Mouse (Mus musculus) heart, postnatal 25 days (tissue): ENCODE data around the gene Asic2. TPM values are rescaled to one million over a fixed set of nuclear protein-coding genes. Genes with fewer than 3 reads are reported as not detected.
"Not testable (repeated sequence)": the region's sequence is repeated elsewhere in the genome, so short reads cannot be mapped to it uniquely, and the experiment has no call there.

Source experiments
- DNase-seq: peaks from one replicate; pipeline ENCODE4 v3.0.0; 2022; ENCODE audit warnings: low spot score
- intact Hi-C: fragments of 180-260 bp; cut with DNase I; formaldehyde crosslinking; loops from one replicate; pipeline ENCODE4 v1.15.1; 2025
- total RNA-seq, 2 experiments: library from RNA; stranded (reverse); gene quantifications; 2 replicates each; pipeline ENCODE4 v1.2.3; 2021

The Asic2 gene
- total RNA-seq, 2 experiments from 2014 or later = not detected

DNA sequence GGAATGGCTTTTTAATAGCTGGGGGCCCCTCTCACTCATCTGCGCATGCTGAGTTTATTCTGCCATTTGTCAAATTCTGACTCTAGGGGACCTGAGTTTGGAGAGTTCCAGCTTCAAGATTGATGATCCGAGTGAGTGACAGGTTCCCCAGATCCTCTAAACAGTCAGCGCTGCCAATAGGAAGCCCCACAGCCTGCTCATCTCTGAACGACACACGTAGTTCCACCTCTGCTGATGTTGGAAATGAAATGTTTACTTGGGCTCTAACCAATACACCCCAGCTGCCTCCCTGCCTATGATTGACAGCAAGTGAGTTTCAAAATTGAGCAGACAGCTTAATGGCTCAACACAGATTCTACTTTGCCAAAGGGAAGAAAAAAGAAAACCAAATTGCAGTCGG, 685.1 kb downstream of the Asic2 start:
- intact Hi-C loops = no loop called here
- DNase-seq = no peak

GRCm38 (mm10) chr11:81280070-81280469, 688.2 kb downstream of the Asic2 start:
- intact Hi-C loops = no loop called here
- DNase-seq = no peak

DNA sequence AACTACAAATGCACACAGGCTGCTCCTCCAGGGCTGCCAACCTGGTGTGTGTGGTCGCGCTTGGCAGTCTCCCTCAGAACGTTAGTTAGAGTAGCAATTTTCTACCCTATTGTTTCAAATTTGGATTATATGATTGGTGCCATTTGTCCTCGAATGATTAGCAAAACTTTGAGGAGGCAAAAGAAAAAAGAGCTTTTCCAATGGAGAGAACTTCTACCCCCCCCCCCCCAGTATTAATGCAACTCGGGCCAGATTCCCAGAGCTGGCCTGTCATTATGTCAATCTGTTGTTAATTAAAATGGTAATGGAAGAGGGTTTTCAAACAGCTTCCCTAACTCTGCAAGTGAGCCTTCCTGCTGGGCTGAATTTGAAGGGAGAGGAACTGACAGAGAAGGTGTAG, 690.9 kb downstream of the Asic2 start:
- intact Hi-C loops = no loop called here
- DNase-seq = no peak

DNA sequence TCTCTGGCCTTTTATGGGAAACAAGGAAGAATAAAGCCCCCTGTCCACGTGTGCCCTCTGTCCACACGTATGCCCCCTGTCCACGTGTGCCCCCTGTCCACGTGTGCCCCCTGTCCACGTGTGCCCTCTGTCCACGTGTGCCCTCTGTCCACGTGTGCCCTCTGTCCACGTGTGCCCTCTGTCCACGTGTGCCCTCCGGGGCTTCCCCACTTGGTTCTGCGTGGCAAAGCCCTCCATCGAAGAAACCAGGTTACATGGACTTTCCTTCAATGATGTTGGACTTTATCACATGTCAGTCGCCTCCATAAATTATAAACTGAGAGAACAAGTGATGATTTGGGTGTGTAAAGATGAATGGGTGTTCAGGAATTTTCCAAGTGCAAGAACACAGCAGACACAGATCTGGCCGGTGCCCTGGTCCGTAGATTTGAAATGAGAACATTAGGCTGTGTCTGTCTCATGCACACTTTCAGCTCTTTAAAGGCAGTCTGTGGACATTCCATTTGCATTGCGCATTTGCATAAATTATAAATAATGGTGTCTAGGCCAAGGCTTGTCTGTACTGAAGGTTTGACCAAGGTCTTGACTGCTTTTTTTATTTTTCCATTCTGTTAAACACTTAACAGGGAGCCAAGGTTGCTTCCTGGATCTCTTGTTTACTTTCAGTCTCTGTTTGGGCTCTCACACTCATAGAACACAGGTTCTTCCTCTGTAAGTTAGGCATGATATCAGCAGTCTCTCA, 695.4 kb downstream of the Asic2 start:
- DNase-seq = no peak
- intact Hi-C loops = no loop called here

DNA sequence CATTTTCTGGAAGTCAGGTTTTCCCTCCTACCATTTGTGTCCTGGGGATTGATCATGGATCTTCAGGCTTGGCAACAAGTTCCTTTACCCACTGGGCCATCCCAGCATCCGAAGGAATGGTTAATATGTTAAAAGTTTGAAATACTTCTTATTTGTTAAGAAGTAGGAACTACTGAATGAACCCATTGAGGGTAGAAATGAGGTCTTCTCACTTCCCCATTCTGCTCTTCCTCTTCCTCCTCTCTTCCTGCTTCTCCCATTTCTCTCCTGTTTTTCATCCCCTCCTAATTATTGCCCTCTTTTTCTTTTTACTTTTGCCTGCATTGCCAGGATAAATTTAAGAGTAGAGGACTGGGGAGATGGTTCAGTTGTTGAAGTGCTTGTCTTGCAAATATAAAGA, 696.8 kb downstream of the Asic2 start:
- intact Hi-C loops = no loop called here
- DNase-seq = no peak

DNA sequence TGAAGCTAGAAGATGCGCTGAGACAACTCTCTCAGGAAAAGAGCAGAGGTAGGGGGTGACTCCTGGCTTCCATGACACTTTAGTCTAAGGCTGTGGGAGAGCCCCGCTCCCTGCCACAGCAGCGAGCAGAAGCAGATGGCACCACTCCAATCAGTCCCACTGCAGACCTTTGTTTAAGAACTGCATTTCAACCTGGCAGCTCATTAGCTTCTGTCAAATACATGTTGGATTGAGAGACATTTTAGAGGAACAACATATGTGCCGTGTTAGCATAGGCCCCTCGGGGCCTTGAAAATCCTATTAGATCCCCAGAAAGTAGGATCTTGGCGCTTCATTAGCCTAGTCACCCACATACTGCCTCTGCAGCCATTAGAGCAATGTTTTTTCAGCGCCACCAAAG, 697.7 kb downstream of the Asic2 start:
- intact Hi-C loops = no loop called here
- no peak for DNase-seq

DNA sequence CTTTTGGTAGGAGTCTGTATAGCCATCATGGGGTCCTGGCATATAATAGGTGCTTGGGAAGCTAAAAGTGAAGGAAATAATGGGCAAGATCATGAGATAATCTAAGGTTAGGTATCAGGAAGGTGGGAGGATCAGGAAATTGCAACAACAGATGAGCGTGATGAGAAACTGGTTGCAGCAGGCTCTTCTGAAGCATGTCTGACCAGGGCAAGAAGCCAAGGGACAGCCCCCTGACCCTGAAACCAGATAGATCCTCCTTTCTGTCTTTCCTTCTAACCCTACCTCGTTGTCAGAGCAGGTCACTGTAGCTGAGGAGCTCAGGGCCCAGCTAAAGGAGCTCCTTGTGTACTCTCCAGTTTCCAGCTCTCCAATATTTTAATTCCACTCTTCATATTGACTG, 704.5 kb downstream of the Asic2 start:
- intact Hi-C loops = no loop called here

GRCm38 (mm10) chr11:81263193-81263592, 705.1 kb downstream of the Asic2 start:
- DNase-seq = no peak
- intact Hi-C loops = no loop called here

More for the DNA sequence above, 704.5 kb downstream of the Asic2 start:
- DNase-seq = no peak

GRCm38 (mm10) chr11:81261259-81261658, 707.0 kb downstream of the Asic2 start:
- DNase-seq = no peak
- intact Hi-C loops = no loop called here

- DNase-seq, intact Hi-C loops: not testable (repeated sequence)
These were observed 727.1 kb downstream of the Asic2 start for GRCm38 (mm10) chr11:81241183-81241582.

DNA sequence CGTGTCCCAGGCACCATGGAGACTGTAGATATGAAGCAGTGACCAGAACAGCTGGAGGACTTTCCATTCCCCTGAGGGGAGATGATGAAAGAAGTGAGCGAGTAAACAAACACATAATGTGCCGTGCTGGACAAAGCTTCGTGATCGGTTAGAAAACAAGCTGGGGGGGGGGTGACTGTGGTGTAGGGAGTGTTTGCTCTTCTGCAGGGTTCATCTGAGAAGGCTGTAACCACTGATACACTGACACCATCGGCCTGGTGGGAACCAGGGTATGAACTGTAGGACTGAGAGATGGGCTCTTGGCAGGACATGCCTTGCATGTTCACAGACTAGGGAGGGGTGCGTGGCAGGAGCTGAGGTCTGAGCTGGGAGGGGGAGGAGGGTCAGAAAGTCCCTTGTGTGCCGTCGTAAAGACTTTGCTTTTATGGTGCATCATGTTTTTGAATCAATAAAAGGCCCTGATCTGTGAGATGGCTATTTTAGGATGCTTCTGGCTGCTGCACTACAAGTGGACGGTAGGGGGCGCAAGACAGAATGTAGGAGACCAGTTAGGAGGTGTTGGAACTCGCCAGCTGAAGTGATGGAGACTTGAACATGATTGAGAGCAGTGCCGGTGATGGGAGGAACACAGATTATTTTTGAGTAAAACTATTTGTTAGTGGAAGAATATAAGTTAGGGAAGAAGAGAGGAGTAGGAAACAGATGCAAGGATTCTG, 728.1 kb downstream of the Asic2 start:
- DNase-seq = no peak
- intact Hi-C loops = no loop called here

- DNase-seq = no peak
- intact Hi-C loops = no loop called here
These were observed 729.2 kb downstream of the Asic2 start for GRCm38 (mm10) chr11:81239091-81239490.

GRCm38 (mm10) chr11:81236070-81236469, 732.2 kb downstream of the Asic2 start:
- no peak for DNase-seq
- intact Hi-C loops = no loop called here

- no peak for DNase-seq
- intact Hi-C loops = no loop called here
These were observed 744.9 kb downstream of the Asic2 start for GRCm38 (mm10) chr11:81223361-81223760.

GRCm38 (mm10) chr11:81220786-81221185, 747.5 kb downstream of the Asic2 start:
- intact Hi-C loops = no loop called here
- DNase-seq = no peak

- intact Hi-C loops = no loop called here
These were observed 762.8 kb downstream of the Asic2 start for GRCm38 (mm10) chr11:81205471-81205870.

GRCm38 (mm10) chr11:81202578-81202977, 765.7 kb downstream of the Asic2 start:
- DNase-seq = no peak
- intact Hi-C loops = no loop called here

More at GRCm38 (mm10) chr11:81205471-81205870, 762.8 kb downstream of the Asic2 start:
- no peak for DNase-seq

GRCm38 (mm10) chr11:81193856-81194255, 774.4 kb downstream of the Asic2 start:
- intact Hi-C loops = no loop called here
- DNase-seq = no peak

DNA sequence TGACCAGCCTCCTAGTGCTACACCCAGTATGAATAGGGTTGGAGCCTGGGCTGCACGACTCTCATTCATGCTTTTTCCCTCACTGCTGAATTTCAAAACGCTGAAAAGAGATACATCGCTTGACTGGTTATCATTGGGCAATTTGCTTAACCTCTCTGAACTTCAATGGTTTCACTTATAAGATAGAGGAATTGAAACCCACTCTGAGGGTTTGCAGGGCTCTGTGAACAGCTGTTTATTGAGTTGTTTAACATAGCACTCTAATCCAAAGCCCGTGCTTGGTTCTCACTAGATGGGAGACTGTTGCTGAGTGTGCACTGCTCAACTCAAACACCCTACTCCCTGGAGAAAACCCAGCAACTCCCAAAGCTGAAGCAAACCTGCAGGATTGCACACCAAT, 776.1 kb downstream of the Asic2 start:
- DNase-seq = no peak
- intact Hi-C loops = no loop called here

DNA sequence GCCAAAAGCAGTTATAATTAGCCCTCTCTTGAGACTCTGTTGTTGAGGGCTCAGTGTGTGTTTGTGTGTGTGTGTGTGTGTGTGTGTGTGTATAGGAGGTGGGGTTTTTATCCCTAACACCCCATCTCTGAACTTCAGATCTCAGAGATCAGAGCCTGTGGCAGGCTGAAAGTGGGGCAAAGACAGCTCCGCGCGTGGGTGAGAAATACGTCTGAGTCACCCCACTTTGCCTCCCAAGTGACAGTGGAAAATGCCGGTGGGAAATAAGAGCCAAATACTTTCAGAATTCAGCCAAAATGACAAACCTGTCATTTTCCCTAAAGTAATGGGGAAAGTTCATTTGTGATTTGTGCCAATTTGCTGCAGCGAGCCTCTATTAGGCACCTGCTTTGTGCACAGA, 779.2 kb downstream of the Asic2 start:
- DNase-seq = no peak
- intact Hi-C loops = no loop called here

DNA sequence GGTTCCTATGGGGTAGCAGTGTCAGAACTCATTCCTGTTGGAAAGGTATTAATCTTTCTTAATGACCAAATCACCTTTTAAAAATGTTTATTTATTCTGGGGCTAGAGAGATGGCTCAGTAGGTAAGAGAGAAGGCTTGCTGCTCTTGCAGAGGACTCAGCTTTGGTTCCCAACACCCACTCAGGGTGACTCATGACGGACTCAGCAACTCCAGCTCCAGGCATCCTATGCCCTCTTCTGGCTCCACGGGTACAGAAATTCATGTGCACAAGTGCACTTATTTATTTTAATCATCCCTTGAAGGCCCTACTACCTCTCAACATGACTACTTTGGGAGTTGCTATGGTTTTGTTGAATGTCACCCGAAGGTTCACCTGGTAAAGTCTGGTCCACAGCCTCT, 780.4 kb downstream of the Asic2 start:
- intact Hi-C loops = no loop called here
- DNase-seq = no peak

DNA sequence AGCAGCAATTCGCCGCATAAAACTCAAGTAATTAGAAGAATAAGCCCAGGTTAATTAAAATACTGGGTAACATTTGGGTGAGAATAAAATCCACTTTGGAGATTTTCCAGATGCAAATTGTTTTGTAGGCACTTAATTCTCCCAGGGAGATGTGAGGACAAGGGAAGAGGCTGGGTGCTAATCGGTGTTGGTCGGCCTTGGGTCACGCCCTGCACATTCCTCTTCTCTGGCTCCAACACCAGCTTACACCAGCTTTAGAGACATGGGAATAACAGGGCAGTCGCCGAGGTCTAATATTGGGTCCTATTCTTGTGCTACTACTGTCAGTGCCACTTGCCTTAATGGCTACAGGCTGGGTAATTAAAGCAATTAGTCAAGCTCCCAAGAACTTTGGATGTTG, 783.5 kb downstream of the Asic2 start:
- intact Hi-C loops = no loop called here
- no peak for DNase-seq
